Mouse (Mus musculus): Measurements from ENCODE around the gene Vmn1r27.

The Vmn1r27 gene

DNA sequence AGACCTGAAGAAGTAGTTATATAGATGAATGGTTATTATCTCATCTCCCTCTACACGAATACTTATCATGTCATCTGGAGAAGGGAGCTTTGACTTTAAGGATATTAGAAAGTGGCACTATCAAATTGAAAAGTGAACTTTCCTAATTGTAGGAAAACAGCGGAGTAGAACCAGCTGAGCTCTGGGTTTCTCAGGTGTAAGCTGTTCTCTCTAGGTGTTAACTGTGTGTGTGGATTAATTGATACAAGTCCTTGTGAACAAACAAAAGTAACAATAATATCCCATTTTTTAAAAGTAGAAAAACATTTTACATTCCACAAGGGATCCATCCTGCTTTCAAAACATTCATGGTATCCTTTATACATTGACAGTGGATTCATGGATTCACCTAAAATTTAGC is at the start of gene Vmn1r27:
Gene Vmn1r27, minus strand, starts transcription at position 101 of the 400 bp plus-strand sequence.
- DNase-seq, result no peak

DNA sequence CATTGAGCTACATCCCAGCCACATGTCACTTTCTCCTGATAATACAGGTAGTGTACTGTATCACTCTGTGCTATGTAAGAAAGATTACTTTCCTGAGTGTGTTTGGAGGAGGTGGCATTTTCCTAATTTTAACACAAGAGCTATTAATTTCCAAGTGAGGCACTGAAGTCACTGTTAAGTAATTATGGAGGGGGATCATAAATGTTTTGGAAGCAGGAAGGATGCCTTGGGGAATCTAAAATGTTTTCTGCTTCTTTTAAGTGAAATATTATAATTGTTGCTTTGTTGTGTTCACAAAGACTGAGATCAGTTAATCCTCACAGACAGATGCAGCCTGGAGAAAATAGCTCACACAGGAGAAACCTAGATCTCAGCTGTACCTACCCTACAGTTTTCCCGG is 43.1 kb upstream of the Vmn1r27 start, which contains the start of gene Vmn1r28:
Gene Vmn1r28, plus strand, starts transcription at position 301 of the 400 bp plus-strand sequence.
- DNase-seq, result no peak

DNA sequence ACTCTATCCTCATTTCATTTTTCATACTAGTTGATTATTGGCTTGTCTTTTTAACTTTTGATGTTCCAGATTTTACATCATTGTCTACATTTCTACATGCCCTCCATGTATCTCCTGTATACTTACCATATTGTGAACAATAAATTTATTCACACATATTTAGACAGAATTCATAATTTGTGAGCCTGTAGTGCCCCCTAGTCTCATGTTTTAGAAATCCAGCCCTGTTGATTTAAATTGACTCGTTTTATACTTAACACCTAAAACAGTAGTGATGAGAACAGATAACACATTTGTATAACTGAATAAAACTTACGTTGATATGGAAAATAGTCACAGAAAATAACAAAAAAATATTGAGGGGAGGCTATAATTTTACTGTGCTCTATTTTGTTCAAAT is 2.5 kb downstream of the Vmn1r27 start:
- DNase-seq, result no peak
